ENCODE assay signal across 14 mouse cellular contexts in the genomic region with DNA sequence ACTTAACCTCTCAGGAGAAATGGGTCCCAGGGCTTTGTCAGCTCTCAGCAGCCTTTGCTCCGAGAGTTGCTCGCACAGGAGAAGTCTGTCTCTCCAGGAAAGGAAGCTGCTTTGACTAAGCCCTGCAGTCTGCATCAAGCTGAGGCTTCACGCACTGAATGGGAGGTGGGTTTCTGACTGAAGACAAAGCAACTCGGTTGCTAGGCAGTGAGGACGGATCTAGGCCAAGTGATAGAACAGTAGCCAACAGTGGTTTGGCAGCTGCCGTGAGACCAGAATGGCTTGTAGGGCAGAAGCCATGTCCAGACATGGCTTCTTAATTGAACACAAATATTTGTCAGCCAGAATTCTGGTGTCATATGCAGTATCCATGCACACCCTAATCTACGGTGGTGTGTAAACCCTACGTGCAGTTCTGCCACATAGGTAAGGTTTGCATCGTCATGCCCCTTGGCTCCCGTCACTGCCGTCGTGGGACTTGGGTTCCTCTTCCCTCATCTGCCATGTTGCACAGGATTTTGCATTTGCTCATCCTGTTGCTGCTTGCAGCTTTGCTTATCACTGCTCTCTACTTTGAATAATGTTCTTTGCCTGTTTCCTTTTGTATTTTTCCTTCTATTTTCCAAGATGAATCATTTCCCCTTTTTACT.
A peak's percentile ranks its signal among the peaks of the same experiment; 100 is the strongest.
DNase-seq lines count a peak whose midpoint lies in the region; ATAC-seq and TF ChIP-seq lines count a peak whose summit lies in the region.
"Had no signal": no experiment of that assay in that cellular context is flagged by ENCODE, and none has a peak within 500 bp of the region (broad histone marks: within the 10 kb centered on the region; RNA-seq: fewer than 3 reads in every experiment).

No protein-coding gene starts in this region.

- no peak overlapping the region for H3K4me3 ChIP-seq in forebrain, embryonic 15.5 days
- no peak overlapping the region for H3K4me3 ChIP-seq in forebrain, embryonic 11.5 days (ENCODE audit: low read depth, low read length)
- no peak overlapping the region for H3K4me3 ChIP-seq in hindbrain, postnatal 0 days (ENCODE audit: low read length)
- H3K4me3 ChIP-seq in neural tube, embryonic 14.5 days (ENCODE audit: low read depth, low read length), result no peak overlapping the region
- H3K4me3 ChIP-seq: liver, embryonic 13.5 days had no signal

- H3K27ac ChIP-seq in forebrain, embryonic 15.5 days (replicated peaks), result peak overlapping the region; percentile 31; the same call in 1 of the 2 replicates
- no peak overlapping the region for H3K27ac ChIP-seq in forebrain, embryonic 11.5 days (ENCODE audit: low read depth, low read length)
- H3K27ac ChIP-seq in hindbrain, postnatal 0 days, result peak overlapping the region; percentile 12; the same call in 1 of the 2 replicates
- no peak overlapping the region for H3K27ac ChIP-seq in neural tube, embryonic 14.5 days (ENCODE audit: low read depth, low read length)
- H3K27ac ChIP-seq: kidney, postnatal 0 days; liver, embryonic 13.5 days; stomach, postnatal 0 days had no signal

- no peaks in the 10 kb centered on the region for H3K36me3 ChIP-seq in forebrain, embryonic 15.5 days
- H3K36me3 ChIP-seq in forebrain, embryonic 11.5 days (ENCODE audit: control insufficient read depth, insufficient read depth, low read length), result no peaks in the 10 kb centered on the region
- no peaks in the 10 kb centered on the region for H3K36me3 ChIP-seq in hindbrain, postnatal 0 days (ENCODE audit: insufficient read depth, low read length)
- no peaks in the 10 kb centered on the region for H3K36me3 ChIP-seq in neural tube, embryonic 14.5 days (ENCODE audit: control insufficient read depth, insufficient read depth, low read length)
- H3K36me3 ChIP-seq: liver, embryonic 13.5 days had no signal

- no peak overlapping the region for H3K9ac ChIP-seq in forebrain, embryonic 15.5 days (replicated peaks)
- no peak overlapping the region for H3K9ac ChIP-seq in forebrain, embryonic 11.5 days (ENCODE audit: low read length)
- no peak overlapping the region for H3K9ac ChIP-seq in hindbrain, postnatal 0 days (replicated peaks; ENCODE audit: low read length)
- no peak overlapping the region for H3K9ac ChIP-seq in neural tube, embryonic 14.5 days (replicated peaks; ENCODE audit: low read depth, low read length)
- H3K9ac ChIP-seq: liver, embryonic 13.5 days had no signal

- peaks cover 13% of the 10 kb centered on the region for H3K4me1 ChIP-seq in forebrain, embryonic 15.5 days
- no peaks in the 10 kb centered on the region; the same call in 1 of the 2 replicates for H3K4me1 ChIP-seq in forebrain, embryonic 11.5 days (replicated peaks; ENCODE audit: control insufficient read depth, insufficient read depth, low read length)
- H3K4me1 ChIP-seq in hindbrain, postnatal 0 days (ENCODE audit: insufficient read depth, low read length), result peaks cover 11% of the 10 kb centered on the region; the same call in 1 of the 2 replicates
- peaks cover 8% of the 10 kb centered on the region for H3K4me1 ChIP-seq in neural tube, embryonic 14.5 days (ENCODE audit: control insufficient read depth, insufficient read depth, low read length)

- ATAC-seq in forebrain, embryonic 15.5 days (replicated peaks), result no peak; the same call in 1 of the 2 replicates
- no peak for ATAC-seq in forebrain, embryonic 11.5 days (replicated peaks; ENCODE audit: low FRiP score)
- peak; percentile 88 for ATAC-seq in hindbrain, postnatal 0 days
- peak; percentile 54; the same call in 1 of the 2 replicates for ATAC-seq in neural tube, embryonic 14.5 days (ENCODE audit: low read depth)

- TF ChIP-seq CTCF in hindbrain, postnatal 0 days (IDR thresholded peaks at IDR 0.05; ENCODE audit: low read depth), result no peak

- intact Hi-C loops in left cerebral cortex, postnatal 36 days (cut with DNase I), result no loop called here

- H3K4me2 ChIP-seq in forebrain, embryonic 15.5 days (replicated peaks), result no peak overlapping the region
- H3K4me2 ChIP-seq in forebrain, embryonic 11.5 days (ENCODE audit: low read depth, low read length, severe bottlenecking), result no peak overlapping the region
- no peak overlapping the region for H3K4me2 ChIP-seq in hindbrain, postnatal 0 days (ENCODE audit: low read depth, low read length)
- no peak overlapping the region for H3K4me2 ChIP-seq in neural tube, embryonic 14.5 days (ENCODE audit: low read depth, low read length)

- no peaks in the 10 kb centered on the region for H3K9me3 ChIP-seq in forebrain, embryonic 15.5 days
- H3K9me3 ChIP-seq in forebrain, embryonic 11.5 days (ENCODE audit: control insufficient read depth, low read length), result no peaks in the 10 kb centered on the region
- no peaks in the 10 kb centered on the region for H3K9me3 ChIP-seq in hindbrain, postnatal 0 days (ENCODE audit: low read length)
- H3K9me3 ChIP-seq in neural tube, embryonic 14.5 days (ENCODE audit: control insufficient read depth, low read length), result no peaks in the 10 kb centered on the region
- H3K9me3 ChIP-seq: liver, embryonic 13.5 days had no signal

- DNase-seq in forebrain, embryonic 11.5 days (ENCODE audit: low spot score), result no peak
- DNase-seq in lung, postnatal 10 days, result peak; percentile 34
- no peak for DNase-seq in lung, postnatal 14 days
- peak; percentile 72 for DNase-seq in hindbrain, postnatal 0 days (ENCODE audit: low spot score)
- DNase-seq in frontal cortex, postnatal 14 days (ENCODE audit: low spot score in 2 of 2), result no peak
- no peak for DNase-seq in left cerebral cortex, postnatal 36 days (ENCODE audit: low spot score in 2 of 2)
- DNase-seq: adrenal gland, adult 2 months; gastrocnemius, postnatal 36 days; liver, embryonic 13.5 days; lung, postnatal 36 days had no signal

- WGBS in forebrain, embryonic 15.5 days, result 58% methylated on average over 12 of the region's 12 CpGs
- 79% methylated on average over 12 of the region's 12 CpGs for WGBS in forebrain, embryonic 11.5 days
- 47% methylated on average over 12 of the region's 12 CpGs for WGBS in hindbrain, postnatal 0 days
- WGBS in neural tube, embryonic 14.5 days, result 74% methylated on average over 12 of the region's 12 CpGs

- no peaks in the 10 kb centered on the region for H3K27me3 ChIP-seq in forebrain, embryonic 15.5 days
- H3K27me3 ChIP-seq in forebrain, embryonic 11.5 days (ENCODE audit: control insufficient read depth, insufficient read depth, low read length), result no peaks in the 10 kb centered on the region
- H3K27me3 ChIP-seq in hindbrain, postnatal 0 days (ENCODE audit: insufficient read depth, low read length), result no peaks in the 10 kb centered on the region
- no peaks in the 10 kb centered on the region for H3K27me3 ChIP-seq in neural tube, embryonic 14.5 days (ENCODE audit: control insufficient read depth, insufficient read depth, low read length)
- H3K27me3 ChIP-seq: liver, embryonic 13.5 days had no signal

Comparison
In these comparisons a context has a peak if more than half of its experiments do, and no peak if none do; other contexts are left out.
1. H3K27ac ChIP-seq: peak in forebrain, embryonic 15.5 days (single experiment) and hindbrain, postnatal 0 days (single experiment); none in forebrain, embryonic 11.5 days (single experiment) and neural tube, embryonic 14.5 days (single experiment).
2. DNase-seq: peak in lung, postnatal 10 days (single experiment) and hindbrain, postnatal 0 days (single experiment); none in forebrain, embryonic 11.5 days (single experiment), lung, postnatal 14 days (single experiment), frontal cortex, postnatal 14 days (0 of 2) and left cerebral cortex, postnatal 36 days (0 of 2).
3. ATAC-seq: peak in hindbrain, postnatal 0 days (single experiment) and neural tube, embryonic 14.5 days (single experiment); none in forebrain, embryonic 15.5 days (single experiment) and forebrain, embryonic 11.5 days (single experiment).